Mouse (Mus musculus): ENCODE measurements around the gene Tmem179.

- TF ChIP-seq EP300 (optimal IDR thresholded peaks at IDR 0.05): no peak
- no peak for TF ChIP-seq CTCF (IDR thresholded peaks at IDR 0.05; ENCODE audit: low read depth)
Measured at GRCm38 (mm10) chr12:112543941-112544340, 27.4 kb upstream of the Tmem179 start.

Data from stomach, postnatal 0 days (tissue).